Mouse (Mus musculus): ENCODE results near the gene Grin3b.

DNA sequence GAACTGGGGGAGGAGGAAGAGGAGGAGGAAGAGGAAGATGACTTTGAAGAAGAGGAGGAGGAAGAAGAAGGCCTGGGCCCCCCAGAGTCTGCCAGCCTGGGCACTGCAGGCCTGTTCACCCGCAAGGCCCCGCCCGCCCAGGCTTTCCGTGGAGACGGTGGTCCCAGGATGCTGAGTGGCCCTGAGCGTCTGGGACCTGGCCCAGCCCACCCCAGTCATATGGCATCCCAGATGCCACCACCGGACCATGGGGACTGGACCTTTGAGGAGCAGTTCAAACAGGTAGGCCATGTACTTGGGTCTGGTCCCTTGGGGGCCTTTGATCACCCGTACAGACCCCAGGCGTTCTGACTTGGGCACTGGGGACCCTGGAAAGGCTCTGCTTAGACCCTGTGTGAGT, 38.7 kb upstream of the Grin3b start:
- TF ChIP-seq CHD2 (IDR thresholded peaks at IDR 0.05; ENCODE audit: low read depth, low read length): no peak
- TF ChIP-seq ZC3H11A (IDR thresholded peaks at IDR 0.05; ENCODE audit: borderline replicate concordance, low read depth, low read length): no peak
- TF ChIP-seq MAFK (IDR thresholded peaks at IDR 0.05; ENCODE audit: insufficient read depth, low read depth, low read length): no peak
- TF ChIP-seq HCFC1 (IDR thresholded peaks at IDR 0.05; ENCODE audit: borderline replicate concordance, insufficient read depth, low read length): no peak
